Mouse (Mus musculus) lung, postnatal 0 days (tissue): Measurements from ENCODE around the gene Abcf2.

Experiments
- CTCF ChIP-seq: IDR thresholded peaks from 2 replicates; pipeline ENCODE4 v1.5.1; 2016; ENCODE audit warnings: antibody characterized with exemption, mild to moderate bottlenecking
- EP300 ChIP-seq: IDR thresholded peaks from 2 replicates; pipeline ENCODE4 v1.6.1; 2016; ENCODE audit warnings: antibody characterized with exemption, mild to moderate bottlenecking, control low read depth

- no peak; the same call in 1 of the 2 replicates for TF ChIP-seq CTCF
- no peak for TF ChIP-seq EP300
These were observed 24.0 kb upstream of the Abcf2 start for GRCm38 (mm10) chr5:24601071-24601835.
